Mouse (Mus musculus) ES-E14 (cell line): ENCODE measurements around the gene Cenph.

Experiments
- CHD2 ChIP-seq: IDR thresholded peaks from 2 replicates; pipeline ENCODE4 v1.6.1; 2014; ENCODE audit warnings: mild to moderate bottlenecking, low read depth, low read length, inconsistent platforms
- MAFK ChIP-seq: IDR thresholded peaks from 2 replicates; pipeline ENCODE4 v1.6.1; 2014; ENCODE audit warnings: mild to moderate bottlenecking, low read depth, low read length, inconsistent platforms; ENCODE audit not compliant: insufficient read depth
- ZC3H11A ChIP-seq: IDR thresholded peaks from 2 replicates; pipeline ENCODE4 v1.6.1; 2012; ENCODE audit warnings: low read depth, mild to moderate bottlenecking, inconsistent platforms, low read length, borderline replicate concordance

DNA sequence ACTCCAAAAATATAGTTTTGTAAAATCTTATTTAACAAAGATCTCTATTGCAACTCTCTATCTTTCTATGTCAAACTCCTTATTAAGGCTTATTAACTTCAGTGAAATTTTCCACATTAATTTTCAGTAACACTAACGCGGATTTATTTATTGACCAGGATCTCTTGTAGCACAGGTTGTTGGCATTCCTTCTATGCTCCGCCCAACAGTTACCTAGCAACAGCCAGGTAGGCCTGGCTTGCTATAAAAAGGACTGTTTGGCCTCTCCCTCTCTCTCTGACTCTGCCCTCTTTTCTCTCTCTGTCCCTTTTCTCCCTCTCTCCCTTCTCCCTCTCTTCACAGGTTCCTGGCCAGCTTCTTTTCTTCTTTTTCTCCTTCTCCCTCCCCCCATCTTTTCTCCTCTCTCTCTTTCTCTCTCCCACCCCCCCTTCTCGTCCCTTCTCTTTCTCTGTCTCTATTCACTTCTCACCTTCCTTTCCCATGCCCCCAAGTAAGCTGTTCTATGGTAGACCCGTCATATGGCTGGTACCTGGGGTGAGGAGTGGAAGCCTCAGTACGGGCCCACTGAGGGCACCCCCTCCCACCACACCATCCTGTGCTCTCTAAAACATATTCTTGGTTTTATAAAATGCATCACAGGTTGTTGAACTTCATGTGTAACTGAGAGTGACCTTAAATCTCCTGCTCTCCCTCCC lies 11.8 kb upstream of the Cenph start:
- TF ChIP-seq ZC3H11A (no peak), CHD2 (no peak), MAFK (no peak)
